Mouse (Mus musculus) testis, adult 2 months (tissue): ENCODE results near the gene Mast1. TPM values are rescaled to one million over a fixed set of nuclear protein-coding genes. Genes with fewer than 3 reads are reported as not detected.

Experiments
- H3K27ac ChIP-seq: fragments of 200-500 bp; 2 replicates; pipeline ENCODE4 v1.5.1; 2012; ENCODE audit warnings: low read depth, low read length; ENCODE audit not compliant: control insufficient read depth, insufficient read depth
- H3K27me3 ChIP-seq: fragments of 200-500 bp; 2 replicates; pipeline ENCODE4 v1.6.1; 2012; ENCODE audit warnings: mild to moderate bottlenecking, low read length, moderate library complexity; ENCODE audit not compliant: control insufficient read depth, insufficient read depth
- H3K36me3 ChIP-seq: fragments of 200-500 bp; 2 replicates; pipeline ENCODE4 v1.6.1; 2012; ENCODE audit warnings: mild to moderate bottlenecking, low read length; ENCODE audit not compliant: control insufficient read depth, insufficient read depth
- H3K4me1 ChIP-seq: fragments of 200-500 bp; 2 replicates; pipeline ENCODE4 v1.6.1; 2012; ENCODE audit warnings: low read length; ENCODE audit not compliant: control insufficient read depth, insufficient read depth
- H3K4me3 ChIP-seq: fragments of 200-500 bp; 2 replicates; pipeline ENCODE4 v1.5.1; 2012; ENCODE audit warnings: low read depth, mild to moderate bottlenecking, low read length, moderate library complexity, mixed read lengths; ENCODE audit not compliant: control insufficient read depth
- CTCF ChIP-seq: fragments of 200-500 bp; IDR thresholded peaks from 2 replicates; pipeline ENCODE4 v1.5.1; 2012; ENCODE audit warnings: low read depth, mild to moderate bottlenecking, inconsistent platforms, low read length, moderate library complexity; ENCODE audit not compliant: control insufficient read depth, insufficient read depth, insufficient replicate concordance
- POLR2A ChIP-seq: fragments of 200-500 bp; IDR thresholded peaks from 2 replicates; pipeline ENCODE4 v1.6.1; 2012; ENCODE audit warnings: low read depth, mild to moderate bottlenecking, inconsistent platforms, low read length, moderate library complexity; ENCODE audit not compliant: control insufficient read depth
- polyA plus RNA-seq: library from polyadenylated mRNA; depleted of rRNA; stranded (reverse); fragments of >200 nt; gene quantifications from 2 replicates; pipeline ENCODE4 v1.2.3, GENCODE M21; 2012

Mast1 gene
- polyA plus RNA-seq, 1 experiment, result 1.6 TPM

DNA sequence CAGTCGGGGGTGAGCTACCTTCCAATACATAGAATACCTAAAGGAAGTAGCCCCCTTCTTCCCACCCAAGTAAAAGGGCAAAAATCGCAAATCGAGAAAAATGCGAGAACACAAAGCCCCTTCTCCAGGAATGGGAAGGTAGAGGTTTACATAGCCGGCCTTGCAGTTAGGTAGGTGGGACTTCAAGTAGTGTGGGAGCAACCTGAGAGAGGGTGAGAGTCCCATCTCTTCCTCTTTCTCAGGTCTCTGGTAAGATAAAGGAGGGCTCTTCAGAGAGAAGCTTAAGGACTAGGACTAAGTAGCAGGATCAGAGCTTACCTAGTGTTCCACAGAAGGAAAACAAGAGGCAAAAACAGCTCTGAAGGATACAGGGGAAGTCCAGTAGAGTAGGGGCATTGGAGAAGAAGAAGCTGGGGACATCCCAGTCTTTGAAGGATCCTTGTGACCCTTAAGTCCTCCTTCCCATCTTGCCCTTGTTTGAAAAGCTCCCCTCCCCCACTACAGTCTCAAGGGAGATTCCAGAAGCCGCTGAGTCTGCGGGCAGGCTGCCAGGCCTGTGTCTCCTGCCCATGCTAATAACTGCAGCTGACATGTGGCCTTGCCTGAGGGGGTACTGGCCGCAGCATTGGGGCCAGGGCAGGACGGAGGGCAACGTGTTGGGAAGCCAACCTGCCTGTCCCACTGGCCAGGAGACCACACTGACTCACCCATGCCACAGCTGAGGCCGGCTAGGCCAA is 43.6 kb upstream of the Mast1 start:
- Histone ChIP-seq H3K36me3 (no peaks in the 10 kb centered on the region), H3K4me3 (peak overlapping the region; percentile 85), H3K4me1 (peaks cover 61% of the 10 kb centered on the region), H3K27ac (no peak overlapping the region), H3K27me3 (no peaks in the 10 kb centered on the region; the same call in 1 of the 2 replicates)
- TF ChIP-seq POLR2A, result no peak
- no peak for TF ChIP-seq CTCF

DNA sequence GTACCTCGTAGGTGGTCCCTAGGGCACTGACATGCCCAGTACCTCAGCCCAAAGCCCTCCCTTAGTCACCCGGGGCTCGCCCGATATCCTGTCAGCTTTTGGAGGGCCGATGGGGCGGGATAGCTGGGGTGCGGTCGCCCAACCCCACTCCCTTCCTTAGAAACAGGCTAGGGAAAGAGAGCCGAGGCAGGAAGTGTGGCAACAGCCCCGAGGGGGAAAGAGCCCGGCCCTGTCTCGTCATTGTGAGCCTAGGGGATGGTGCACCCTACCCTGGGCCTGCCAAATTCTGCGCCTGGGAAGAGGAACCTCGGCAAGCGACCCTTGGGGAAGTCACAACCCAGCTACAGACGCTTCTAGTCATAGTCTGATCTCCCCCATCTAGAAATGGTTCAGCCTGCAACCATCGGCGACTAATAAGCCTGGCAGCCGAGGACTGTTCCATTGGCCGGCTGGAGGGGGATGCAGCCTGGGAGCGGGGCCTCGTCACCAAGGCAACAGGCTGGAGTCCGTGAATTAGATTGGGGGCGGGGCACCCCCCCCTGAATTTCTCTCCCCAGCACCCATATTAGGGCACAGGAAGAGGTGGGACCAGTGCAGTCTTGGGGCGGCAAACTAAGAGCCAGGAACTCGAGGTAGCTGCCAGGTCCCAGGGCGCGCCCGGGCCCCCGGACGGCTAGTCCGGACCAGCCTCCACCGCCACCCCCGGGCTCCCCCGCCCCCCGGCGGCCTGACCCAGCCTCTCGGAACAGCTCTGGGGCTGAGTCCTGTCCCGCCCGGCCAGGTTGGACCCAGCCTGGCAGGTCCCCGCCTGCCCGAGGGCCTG is 42.7 kb upstream of the Mast1 start:
- peaks cover 61% of the 10 kb centered on the region for H3K4me1 ChIP-seq
- no peaks in the 10 kb centered on the region; the same call in 1 of the 2 replicates for H3K27me3 ChIP-seq
- H3K27ac ChIP-seq, result peak overlapping the region; percentile 80
- H3K4me3 ChIP-seq, result peak overlapping the region; percentile 85
- TF ChIP-seq CTCF (no peak), POLR2A (no peak)
- H3K36me3 ChIP-seq, result no peaks in the 10 kb centered on the region

DNA sequence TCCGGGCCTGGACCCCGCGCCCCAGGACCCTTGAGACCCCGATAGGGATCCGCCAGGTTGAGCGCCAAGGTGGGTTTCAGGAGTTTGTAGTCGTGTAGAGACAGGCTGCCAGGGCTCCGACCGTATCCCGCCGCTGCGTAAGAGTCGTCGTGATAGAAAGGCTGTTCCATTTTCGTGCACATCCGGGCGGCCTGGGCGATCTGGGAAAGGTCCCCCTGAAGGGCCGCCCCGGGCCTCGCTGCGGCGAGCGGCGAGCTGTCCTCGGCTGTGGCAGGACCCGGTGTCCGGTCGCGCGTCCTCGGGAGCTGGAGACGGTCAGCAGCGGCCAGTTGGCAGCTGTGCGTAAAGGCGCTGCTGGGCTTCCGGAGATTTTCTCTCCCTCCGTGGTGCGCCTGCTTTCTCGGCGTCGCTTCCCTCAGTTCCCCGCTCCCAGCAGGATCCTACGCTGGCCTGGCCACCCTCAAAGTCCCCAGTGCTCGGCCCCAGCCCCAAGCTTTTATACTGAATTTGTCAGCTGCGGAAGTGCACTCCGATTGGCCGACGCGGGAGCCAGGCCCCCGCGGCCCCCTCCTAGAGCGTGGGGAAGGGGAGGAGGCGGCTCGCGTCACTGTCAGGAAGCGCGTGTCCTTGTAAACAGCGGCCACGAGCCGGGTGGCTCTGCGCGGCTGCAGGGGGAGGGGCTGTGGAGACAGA is 41.2 kb upstream of the Mast1 start, which contains the start of gene Junb:
Gene Junb, minus strand, starts transcription at position 471 of the 693 bp plus-strand sequence.
- Histone ChIP-seq H3K4me3 (peak within 1 kb of the TSS; percentile 85), H3K27ac (peak within 1 kb of the TSS; percentile 82), H3K27me3 (no peaks in the 10 kb centered on the region; the same call in 1 of the 2 replicates), H3K36me3 (no peaks in the 10 kb centered on the region), H3K4me1 (peaks cover 59% of the 10 kb centered on the region)
- no peak for TF ChIP-seq CTCF
- TF ChIP-seq POLR2A, result peak; percentile 96

DNA sequence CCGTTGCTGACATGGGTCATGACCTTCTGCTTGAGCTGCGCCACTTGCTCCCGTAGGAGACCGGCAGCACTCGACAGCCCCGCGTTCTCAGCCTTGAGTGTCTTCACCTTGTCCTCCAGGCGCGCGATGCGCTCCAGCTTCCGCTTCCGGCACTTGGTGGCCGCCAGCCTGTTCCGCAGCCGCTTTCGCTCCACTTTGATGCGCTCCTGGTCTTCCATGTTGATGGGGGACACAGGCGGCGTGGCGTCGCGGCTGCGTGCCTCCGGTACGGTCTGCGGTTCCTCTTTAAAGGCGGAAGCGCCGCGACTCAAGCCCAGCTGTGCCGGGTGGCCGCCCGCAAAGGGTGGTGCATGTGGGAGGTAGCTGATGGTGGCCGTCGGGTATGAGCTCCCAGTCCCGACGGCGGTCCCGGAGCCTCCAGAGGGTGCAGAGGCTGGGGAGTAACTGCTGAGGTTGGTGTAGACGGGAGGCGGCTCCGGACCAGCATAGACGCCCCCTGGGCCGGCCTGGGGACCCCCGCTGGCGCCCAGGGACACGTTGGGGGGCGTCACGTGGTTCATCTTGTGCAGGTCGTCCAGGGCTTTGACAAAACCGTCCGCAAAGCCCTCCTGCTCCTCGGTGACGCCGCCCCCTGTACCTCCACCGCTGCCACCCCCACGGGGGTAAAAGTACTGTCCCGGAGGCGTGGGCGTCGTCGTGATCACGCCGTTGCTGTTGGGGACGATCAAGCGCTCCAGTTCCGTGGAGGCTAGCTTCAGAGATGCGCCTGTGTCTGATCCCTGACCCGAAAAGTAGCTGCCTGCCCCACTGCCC is 40.5 kb upstream of the Mast1 start:
- H3K36me3 ChIP-seq, result no peaks in the 10 kb centered on the region
- H3K27ac ChIP-seq, result peak overlapping the region; percentile 82
- H3K4me1 ChIP-seq, result peaks cover 59% of the 10 kb centered on the region
- no peaks in the 10 kb centered on the region; the same call in 1 of the 2 replicates for H3K27me3 ChIP-seq
- peak overlapping the region; percentile 80 for H3K4me3 ChIP-seq
- 0 out of 2 replicates have a peak, but pooled peaks have one; percentile 44 for TF ChIP-seq POLR2A
- TF ChIP-seq CTCF, result no peak

DNA sequence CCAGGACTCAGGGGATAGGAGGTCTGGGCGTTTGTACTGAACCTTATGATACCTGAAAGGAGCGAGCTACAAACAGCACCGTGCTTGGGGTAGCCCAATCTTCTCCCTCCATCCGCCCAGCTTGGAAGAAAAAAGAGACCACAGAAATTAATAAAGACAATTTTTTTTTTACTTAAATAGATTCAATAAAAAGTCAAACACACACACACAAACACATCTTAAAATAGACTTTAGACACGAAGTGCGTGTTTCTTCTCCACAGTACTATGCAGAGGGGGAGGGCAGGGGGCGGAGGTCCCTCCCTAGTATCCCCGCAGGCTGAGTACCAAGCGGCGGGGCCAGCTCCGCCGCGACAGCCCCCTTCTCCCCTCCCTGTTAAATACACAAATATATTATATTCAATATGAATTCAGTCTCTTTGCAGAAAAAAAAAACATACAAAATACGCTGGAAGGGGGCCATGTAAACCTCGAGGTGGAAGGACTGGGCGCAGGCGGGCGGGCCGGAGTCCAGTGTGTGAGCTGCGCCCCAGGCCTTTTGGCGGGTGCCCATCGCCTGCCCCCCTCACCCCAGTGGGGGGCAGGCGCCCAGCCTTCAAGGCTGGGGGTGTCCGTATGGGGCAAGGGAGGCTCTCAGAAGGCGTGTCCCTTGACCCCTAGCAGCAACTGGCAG is 39.7 kb upstream of the Mast1 start:
- Histone ChIP-seq H3K27me3 (no peaks in the 10 kb centered on the region; the same call in 1 of the 2 replicates), H3K36me3 (no peaks in the 10 kb centered on the region), H3K4me1 (peaks cover 57% of the 10 kb centered on the region), H3K4me3 (peak overlapping the region; percentile 80), H3K27ac (peak overlapping the region; percentile 82)
- TF ChIP-seq POLR2A (no peak; the same call in 1 of the 2 replicates), CTCF (no peak)
